Mouse (Mus musculus) heart, embryonic 10.5 days (tissue): ENCODE results near the gene Rhoh. TPM values are rescaled to one million over a fixed set of nuclear protein-coding genes. Genes with fewer than 3 reads are reported as not detected.

Source experiments
- DNase-seq: peaks from one replicate; pipeline ENCODE4 v3.0.0-alpha.2; 2017; ENCODE audit warnings: low spot score
- H3K27ac ChIP-seq: fragments of 300-500 bp; sonication (generic); 2 replicates; pipeline ENCODE4 v1.5.1; 2016; ENCODE audit warnings: mild to moderate bottlenecking
- H3K27me3 ChIP-seq: fragments of 300-500 bp; sonication (generic); 2 replicates; pipeline ENCODE4 v1.6.1; 2016; ENCODE audit warnings: mild to moderate bottlenecking; ENCODE audit not compliant: poor library complexity, insufficient read depth, severe bottlenecking
- H3K36me3 ChIP-seq: fragments of 300-500 bp; sonication (generic); 2 replicates; pipeline ENCODE4 v1.6.1; 2016; ENCODE audit warnings: mild to moderate bottlenecking, moderate library complexity
- H3K4me1 ChIP-seq: fragments of 300-500 bp; sonication (generic); 2 replicates; pipeline ENCODE4 v1.6.1; 2016; ENCODE audit warnings: mild to moderate bottlenecking
- H3K4me3 ChIP-seq: fragments of 300-500 bp; sonication (generic); 2 replicates; pipeline ENCODE4 v1.5.1; 2016; ENCODE audit warnings: mild to moderate bottlenecking, moderate library complexity
- H3K9me3 ChIP-seq: fragments of 300-500 bp; sonication (generic); 2 replicates; pipeline ENCODE4 v1.6.1; 2016; ENCODE audit warnings: mild to moderate bottlenecking, moderate library complexity
- WGBS: fragments of 180-500 bp; shearing (Covaris S2); methylation state at CpG from one replicate; pipeline ENCODE4 v1.1.7; 2016; 5-methylcytosine and 5-hydroxymethylcytosine counted together
- polyA plus RNA-seq: library from polyadenylated mRNA; unstranded; fragments of >200 nt; fragmentation: Nextera tagmentation; extraction: Ambion mirVana; gene quantifications from 2 replicates; pipeline ENCODE4 v1.2.1, GENCODE M21; 2016

The Rhoh gene
- polyA plus RNA-seq = 0.55 and 0.73 TPM in 2 replicates

GRCm38 (mm10) chr5:65861154-65861944, at the start of gene Rhoh:
Gene Rhoh (plus strand): TSS chr5:65861213.
- H3K9me3 ChIP-seq = no peaks in the 10 kb centered on the region
- peaks cover 18% of the 10 kb centered on the region for H3K4me1 ChIP-seq
- DNase-seq = no peak
- peak within 1 kb of the TSS; percentile 36; the same call in 1 of the 2 replicates for H3K27ac ChIP-seq
- no peaks in the 10 kb centered on the region for H3K27me3 ChIP-seq
- 80% methylated on average over 10 of the region's 10 CpGs for WGBS
- H3K36me3 ChIP-seq = no peaks in the 10 kb centered on the region
- H3K4me3 ChIP-seq = no peak within 1 kb of the TSS

GRCm38 (mm10) chr5:65823601-65824133, 37.3 kb upstream of the Rhoh start:
- Histone ChIP-seq H3K4me3 (no peak overlapping the region), H3K9me3 (no peaks in the 10 kb centered on the region), H3K4me1 (no peaks in the 10 kb centered on the region), H3K27ac (no peak overlapping the region), H3K36me3 (peaks cover 78% of the 10 kb centered on the region), H3K27me3 (no peaks in the 10 kb centered on the region)
- 74% methylated on average over 5 of the region's 5 CpGs for WGBS
- DNase-seq = no peak

- Histone ChIP-seq H3K4me3 (no peak overlapping the region), H3K4me1 (no peaks in the 10 kb centered on the region), H3K9me3 (no peaks in the 10 kb centered on the region), H3K27ac (no peak overlapping the region), H3K27me3 (no peaks in the 10 kb centered on the region), H3K36me3 (peaks cover 57% of the 10 kb centered on the region)
- WGBS = 93% methylated on average over 4 of the region's 4 CpGs
- no peak for DNase-seq
Observed at GRCm38 (mm10) chr5:65826476-65826875, 34.5 kb upstream of the Rhoh start.

GRCm38 (mm10) chr5:65827102-65827501, 33.9 kb upstream of the Rhoh start:
- Histone ChIP-seq H3K4me3 (no peak overlapping the region), H3K4me1 (0 out of 2 replicates have a peak, but pooled peaks cover 3% of the 10 kb centered on the region), H3K9me3 (no peaks in the 10 kb centered on the region), H3K36me3 (peaks cover 51% of the 10 kb centered on the region), H3K27me3 (no peaks in the 10 kb centered on the region), H3K27ac (no peak overlapping the region)
- 92% methylated on average over 8 of the region's 8 CpGs for WGBS
- DNase-seq = no peak

- Histone ChIP-seq H3K4me3 (no peak overlapping the region), H3K9me3 (no peaks in the 10 kb centered on the region), H3K4me1 (0 out of 2 replicates have a peak, but pooled peaks cover 3% of the 10 kb centered on the region), H3K27me3 (no peaks in the 10 kb centered on the region), H3K36me3 (peaks cover 40% of the 10 kb centered on the region), H3K27ac (no peak overlapping the region)
- DNase-seq = no peak
- WGBS = 96% methylated on average over 5 of the region's 5 CpGs
Observed at GRCm38 (mm10) chr5:65828261-65828660, 32.8 kb upstream of the Rhoh start.

GRCm38 (mm10) chr5:65829059-65829458, 32.0 kb upstream of the Rhoh start:
- DNase-seq = no peak
- Histone ChIP-seq H3K9me3 (no peaks in the 10 kb centered on the region), H3K36me3 (peaks cover 32% of the 10 kb centered on the region), H3K27me3 (no peaks in the 10 kb centered on the region), H3K27ac (no peak overlapping the region), H3K4me3 (no peak overlapping the region), H3K4me1 (0 out of 2 replicates have a peak, but pooled peaks cover 3% of the 10 kb centered on the region)
- 82% methylated on average over 2 of the region's 2 CpGs for WGBS

GRCm38 (mm10) chr5:65831917-65832618, 28.9 kb upstream of the Rhoh start:
- Histone ChIP-seq H3K9me3 (no peaks in the 10 kb centered on the region), H3K36me3 (peaks cover 18% of the 10 kb centered on the region; the same call in 1 of the 2 replicates), H3K4me1 (0 out of 2 replicates have a peak, but pooled peaks cover 3% of the 10 kb centered on the region), H3K4me3 (no peak overlapping the region), H3K27me3 (no peaks in the 10 kb centered on the region), H3K27ac (no peak overlapping the region)
- 83% methylated on average over 11 of the region's 11 CpGs for WGBS
- DNase-seq = no peak

- H3K4me1 ChIP-seq = 0 out of 2 replicates have a peak, but pooled peaks cover 3% of the 10 kb centered on the region
- no peak overlapping the region for H3K4me3 ChIP-seq
- WGBS = 75% methylated on average over 3 of the region's 3 CpGs
- H3K36me3 ChIP-seq = peaks cover 15% of the 10 kb centered on the region; the same call in 1 of the 2 replicates
- no peak overlapping the region for H3K27ac ChIP-seq
- no peaks in the 10 kb centered on the region for H3K9me3 ChIP-seq
- H3K27me3 ChIP-seq = no peaks in the 10 kb centered on the region
- no peak for DNase-seq
Observed at GRCm38 (mm10) chr5:65833092-65833491, 27.9 kb upstream of the Rhoh start.

GRCm38 (mm10) chr5:65833766-65834498, 27.1 kb upstream of the Rhoh start:
- Histone ChIP-seq H3K27me3 (no peaks in the 10 kb centered on the region), H3K9me3 (no peaks in the 10 kb centered on the region), H3K36me3 (peaks cover 15% of the 10 kb centered on the region; the same call in 1 of the 2 replicates), H3K4me1 (0 out of 2 replicates have a peak, but pooled peaks cover 3% of the 10 kb centered on the region), H3K27ac (no peak overlapping the region), H3K4me3 (no peak overlapping the region)
- 86% methylated on average over 8 of the region's 8 CpGs for WGBS
- no peak for DNase-seq

GRCm38 (mm10) chr5:65838053-65838452, 23.0 kb upstream of the Rhoh start:
- Histone ChIP-seq H3K36me3 (peaks cover 10% of the 10 kb centered on the region; the same call in 1 of the 2 replicates), H3K27ac (no peak overlapping the region), H3K4me3 (no peak overlapping the region), H3K4me1 (0 out of 2 replicates have a peak, but pooled peaks cover 7% of the 10 kb centered on the region), H3K9me3 (no peaks in the 10 kb centered on the region), H3K27me3 (no peaks in the 10 kb centered on the region)
- 75% methylated on average over 6 of the region's 6 CpGs for WGBS
- no peak for DNase-seq

GRCm38 (mm10) chr5:65842947-65843346, 18.1 kb upstream of the Rhoh start:
- Histone ChIP-seq H3K4me3 (no peak overlapping the region), H3K27me3 (no peaks in the 10 kb centered on the region), H3K4me1 (peaks cover 22% of the 10 kb centered on the region), H3K9me3 (no peaks in the 10 kb centered on the region), H3K27ac (no peak overlapping the region), H3K36me3 (no peaks in the 10 kb centered on the region)
- DNase-seq = no peak
- WGBS = 71% methylated on average over 7 of the region's 7 CpGs

GRCm38 (mm10) chr5:65846534-65846933, 14.5 kb upstream of the Rhoh start:
- no peak for DNase-seq
- Histone ChIP-seq H3K9me3 (no peaks in the 10 kb centered on the region), H3K4me3 (no peak overlapping the region), H3K36me3 (no peaks in the 10 kb centered on the region), H3K4me1 (peaks cover 25% of the 10 kb centered on the region), H3K27ac (peak overlapping the region; percentile 64), H3K27me3 (no peaks in the 10 kb centered on the region)
- 81% methylated on average over 8 of the region's 8 CpGs for WGBS
